Mouse (Mus musculus) kidney, adult 18-20 months (tissue): ENCODE results near the gene Eya3.
"Not testable (repeated sequence)": the region's sequence is repeated elsewhere in the genome, so short reads cannot be mapped to it uniquely, and the experiment has no call there.

Source experiments
- DNase-seq: peaks from one replicate; pipeline ENCODE4 v3.0.0; 2021

The Eya3 gene

GRCm38 (mm10) chr4:132746911-132747517 is 108.2 kb downstream of the Eya3 start:
- DNase-seq = no peak

DNA sequence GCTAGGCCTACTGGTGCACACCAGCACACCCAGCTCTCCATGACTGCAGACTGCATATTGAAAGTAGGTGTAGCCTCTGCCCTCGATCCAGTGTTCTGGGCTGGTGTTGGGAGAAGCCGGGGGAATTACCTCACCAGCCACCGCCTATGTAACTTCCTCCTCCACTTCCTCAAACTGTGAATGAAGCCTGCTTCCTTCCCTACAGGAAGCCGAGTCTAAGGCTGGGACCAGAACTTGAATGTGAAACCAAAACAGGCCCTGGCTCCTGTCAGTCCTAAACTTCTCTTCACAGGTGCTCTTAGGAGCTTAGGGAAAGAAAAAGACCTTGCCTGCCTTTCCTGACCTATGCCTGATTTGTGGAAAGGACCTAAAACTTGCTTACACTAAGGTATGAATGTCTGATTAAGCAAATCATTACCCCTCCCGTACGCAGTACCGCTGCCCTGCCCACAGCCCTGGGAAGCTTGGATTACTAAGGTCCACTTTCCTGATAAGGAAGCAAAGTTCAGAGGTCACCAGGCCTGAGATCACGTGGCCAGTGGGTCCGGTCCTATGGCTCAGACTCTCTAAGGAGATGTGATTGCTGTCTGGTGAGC is 109.0 kb downstream of the Eya3 start:
- peak; percentile 46 for DNase-seq

GRCm38 (mm10) chr4:132748778-132749177 is 110.0 kb downstream of the Eya3 start:
- no peak for DNase-seq

- DNase-seq = no peak
These were observed 110.6 kb downstream of the Eya3 start for GRCm38 (mm10) chr4:132749258-132749982.

- no peak for DNase-seq
These were observed 114.2 kb downstream of the Eya3 start for GRCm38 (mm10) chr4:132752992-132753391.

GRCm38 (mm10) chr4:132756974-132757373 is 118.2 kb downstream of the Eya3 start, which contains the start of gene Smpdl3b:
Gene Smpdl3b, minus strand, starts transcription at chr4:132757252.
- peak; percentile 76 for DNase-seq

DNA sequence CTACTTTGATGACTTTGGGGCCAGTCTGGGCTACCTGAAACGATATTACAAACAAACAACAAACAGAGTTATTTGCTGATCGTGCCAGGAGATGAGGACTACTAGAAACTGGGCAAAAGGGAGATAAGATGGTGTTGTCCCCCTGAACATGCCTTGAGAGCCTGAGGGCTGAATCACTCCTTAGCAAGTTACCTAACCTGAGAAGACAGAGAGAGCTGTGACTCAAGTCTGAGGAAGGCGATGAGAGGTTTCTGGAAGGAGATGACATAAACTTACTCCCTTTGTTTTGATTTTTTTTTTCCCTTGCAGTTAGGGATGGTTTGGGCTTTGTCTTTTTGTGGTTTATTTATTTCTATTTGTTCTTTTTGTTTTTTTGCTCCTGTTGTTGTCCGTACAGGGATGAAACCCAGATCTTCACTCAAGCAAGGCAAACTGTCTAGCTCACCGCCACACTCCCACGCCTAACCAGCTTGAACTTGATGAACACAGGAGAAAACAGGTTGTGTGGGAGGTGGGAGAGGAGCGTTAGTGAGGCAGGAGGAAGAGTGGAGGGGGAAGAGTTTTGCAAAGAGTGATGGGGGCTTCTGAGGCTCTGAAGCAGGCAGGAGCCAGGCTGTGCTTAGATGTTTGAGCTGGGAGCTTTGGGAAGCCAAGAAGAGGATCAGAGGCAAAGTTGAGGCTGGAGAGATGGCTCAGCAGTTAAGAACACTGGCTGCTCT is 119.0 kb downstream of the Eya3 start:
- DNase-seq = no peak

DNA sequence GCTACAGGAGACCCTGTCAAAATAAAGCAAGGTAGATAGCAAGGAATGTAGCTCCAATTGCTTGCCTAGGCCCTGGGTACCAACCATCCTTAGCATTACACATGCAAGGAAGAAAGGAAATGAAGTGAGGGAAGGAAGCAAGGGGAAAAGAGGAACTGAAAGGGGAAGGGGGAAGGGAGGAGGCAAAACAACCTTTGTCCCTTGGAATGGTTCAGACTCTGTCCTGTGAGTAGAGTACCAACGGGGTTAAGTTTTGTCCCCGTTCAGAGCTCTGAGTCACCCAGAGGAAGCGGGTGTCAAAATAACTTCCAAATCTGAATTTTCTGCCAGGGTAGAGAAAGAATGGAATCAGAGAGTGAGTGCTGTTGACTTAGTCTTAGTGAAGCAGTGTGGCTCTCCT is 121.5 kb downstream of the Eya3 start:
- DNase-seq = no peak

GRCm38 (mm10) chr4:132762602-132763001 is 123.8 kb downstream of the Eya3 start:
- DNase-seq = no peak

- not testable (repeated sequence) for DNase-seq
These were observed 124.3 kb downstream of the Eya3 start for GRCm38 (mm10) chr4:132763125-132763524.

- DNase-seq = peak; percentile 99
These were observed 129.4 kb downstream of the Eya3 start, which contains the start of gene Rpa2 for GRCm38 (mm10) chr4:132767914-132768876. Gene Rpa2, plus strand, starts transcription at chr4:132768332.

GRCm38 (mm10) chr4:132771776-132772175 is 133.0 kb downstream of the Eya3 start:
- DNase-seq = no peak
